Mouse (Mus musculus): ENCODE data around the gene Catsper4. TPM values are rescaled to one million over a fixed set of nuclear protein-coding genes. Genes with fewer than 3 reads are reported as not detected.
A peak's percentile ranks its signal among the peaks of the same experiment; 100 is the strongest.

Gene Catsper4
- polyA plus RNA-seq, 1 experiment from 2014 or later: 0.60 TPM

GRCm38 (mm10) chr4:134251241-134252130 is 24.3 kb upstream of the Catsper4 start:
- WGBS: under 1% methylated on average over 90 of the region's 91 CpGs
- peaks cover 63% of the 10 kb centered on the region for H3K27me3 ChIP-seq (replicated peaks; ENCODE audit: control insufficient read depth, insufficient read depth, low read length)
- H3K4me1 ChIP-seq (replicated peaks; ENCODE audit: control insufficient read depth, insufficient read depth, low read length): no peaks in the 10 kb centered on the region
- H3K9ac ChIP-seq (ENCODE audit: low read depth, low read length): peak overlapping the region; percentile 22; the same call in 1 of the 2 replicates
- H3K9me3 ChIP-seq (ENCODE audit: control insufficient read depth): no peaks in the 10 kb centered on the region
- TF ChIP-seq CTCF (IDR thresholded peaks at IDR 0.05; ENCODE audit: low read depth): no peak
- ATAC-seq: no peak; the same call in 1 of the 2 replicates
- no peak overlapping the region; the same call in 1 of the 2 replicates for H3K27ac ChIP-seq (ENCODE audit: low read depth, low read length)
- peak overlapping the region; percentile 50 for H3K4me3 ChIP-seq (ENCODE audit: low read depth, low read length)
- H3K36me3 ChIP-seq (ENCODE audit: control insufficient read depth, insufficient read depth): no peaks in the 10 kb centered on the region
- peak overlapping the region; percentile 85 for H3K4me2 ChIP-seq (replicated peaks; ENCODE audit: low read depth)

GRCm38 (mm10) chr4:134250930-134251240 is 23.7 kb upstream of the Catsper4 start:
- H3K27me3 ChIP-seq (replicated peaks; ENCODE audit: control insufficient read depth, insufficient read depth, low read length): peaks cover 63% of the 10 kb centered on the region
- H3K4me1 ChIP-seq (replicated peaks; ENCODE audit: control insufficient read depth, insufficient read depth, low read length): no peaks in the 10 kb centered on the region
- TF ChIP-seq CTCF (IDR thresholded peaks at IDR 0.05; ENCODE audit: low read depth): no peak
- peak overlapping the region; percentile 50 for H3K4me3 ChIP-seq (ENCODE audit: low read depth, low read length)
- peak overlapping the region; percentile 85 for H3K4me2 ChIP-seq (replicated peaks; ENCODE audit: low read depth)
- no peak for ATAC-seq
- 25% methylated on average over 10 of the region's 10 CpGs for WGBS
- no peaks in the 10 kb centered on the region for H3K36me3 ChIP-seq (ENCODE audit: control insufficient read depth, insufficient read depth)
- H3K9ac ChIP-seq (ENCODE audit: low read depth, low read length): peak overlapping the region; percentile 22; the same call in 1 of the 2 replicates
- H3K27ac ChIP-seq (ENCODE audit: low read depth, low read length): no peak overlapping the region
- no peaks in the 10 kb centered on the region for H3K9me3 ChIP-seq (ENCODE audit: control insufficient read depth)

GRCm38 (mm10) chr4:134250116-134250929 is 23.1 kb upstream of the Catsper4 start:
- no peak for TF ChIP-seq CTCF (IDR thresholded peaks at IDR 0.05; ENCODE audit: low read depth)
- peak overlapping the region; percentile 85 for H3K4me2 ChIP-seq (replicated peaks; ENCODE audit: low read depth)
- H3K9me3 ChIP-seq (ENCODE audit: control insufficient read depth): no peaks in the 10 kb centered on the region
- no peak for ATAC-seq
- H3K27ac ChIP-seq (ENCODE audit: low read depth, low read length): no peak overlapping the region
- peaks cover 63% of the 10 kb centered on the region for H3K27me3 ChIP-seq (replicated peaks; ENCODE audit: control insufficient read depth, insufficient read depth, low read length)
- peak overlapping the region; percentile 50 for H3K4me3 ChIP-seq (ENCODE audit: low read depth, low read length)
- H3K4me1 ChIP-seq (replicated peaks; ENCODE audit: control insufficient read depth, insufficient read depth, low read length): no peaks in the 10 kb centered on the region
- no peaks in the 10 kb centered on the region for H3K36me3 ChIP-seq (ENCODE audit: control insufficient read depth, insufficient read depth)
- WGBS: 26% methylated on average over 27 of the region's 27 CpGs
- no peak overlapping the region for H3K9ac ChIP-seq (ENCODE audit: low read depth, low read length)

GRCm38 (mm10) chr4:134249651-134250050 is 22.5 kb upstream of the Catsper4 start:
- H3K4me3 ChIP-seq (ENCODE audit: low read depth, low read length): peak overlapping the region; percentile 28
- no peaks in the 10 kb centered on the region for H3K36me3 ChIP-seq (ENCODE audit: control insufficient read depth, insufficient read depth)
- H3K9me3 ChIP-seq (ENCODE audit: control insufficient read depth): no peaks in the 10 kb centered on the region
- peak; percentile 46; the same call in 1 of the 2 replicates for ATAC-seq
- H3K4me1 ChIP-seq (replicated peaks; ENCODE audit: control insufficient read depth, insufficient read depth, low read length): peaks cover 3% of the 10 kb centered on the region; the same call in 1 of the 2 replicates
- no peak overlapping the region for H3K27ac ChIP-seq (ENCODE audit: low read depth, low read length)
- 0 out of 2 replicates have a peak overlapping the region, but pooled peaks have one; percentile 17 for H3K9ac ChIP-seq (ENCODE audit: low read depth, low read length)
- H3K4me2 ChIP-seq (replicated peaks; ENCODE audit: low read depth): peak overlapping the region; percentile 85
- peaks cover 60% of the 10 kb centered on the region for H3K27me3 ChIP-seq (replicated peaks; ENCODE audit: control insufficient read depth, insufficient read depth, low read length)
- 1% methylated on average over 30 of the region's 30 CpGs for WGBS
- peak; percentile 97 for TF ChIP-seq CTCF (IDR thresholded peaks at IDR 0.05; ENCODE audit: low read depth)

- Histone ChIP-seq H3K27me3 (replicated peaks; ENCODE audit: control insufficient read depth, insufficient read depth, low read length) (peaks cover 31% of the 10 kb centered on the region), H3K4me2 (replicated peaks; ENCODE audit: low read depth) (peak within 1 kb of the TSS; percentile 98), H3K9me3 (ENCODE audit: control insufficient read depth) (no peaks in the 10 kb centered on the region), H3K9ac (ENCODE audit: low read depth, low read length) (no peak within 1 kb of the TSS), H3K27ac (ENCODE audit: low read depth, low read length) (no peak within 1 kb of the TSS), H3K4me3 (ENCODE audit: low read depth, low read length) (peak within 1 kb of the TSS; percentile 74), H3K36me3 (ENCODE audit: control insufficient read depth, insufficient read depth) (no peaks in the 10 kb centered on the region; the same call in 1 of the 2 replicates), H3K4me1 (replicated peaks; ENCODE audit: control insufficient read depth, insufficient read depth, low read length) (peaks cover 4% of the 10 kb centered on the region; the same call in 1 of the 2 replicates)
- 65% methylated on average over 7 of the region's 7 CpGs for WGBS
- no peak for ATAC-seq
- TF ChIP-seq CTCF (IDR thresholded peaks at IDR 0.05; ENCODE audit: low read depth): no peak
These were observed 19.6 kb upstream of the Catsper4 start, which contains the start of gene Gm30191 for GRCm38 (mm10) chr4:134246719-134247258. Gene Gm30191 (plus strand): TSS chr4:134246935.

Data from intestine, postnatal 0 days (tissue).